Mouse (Mus musculus) heart, adult 2 months (tissue): ENCODE results near the gene Sstr3. TPM values are rescaled to one million over a fixed set of nuclear protein-coding genes. Genes with fewer than 3 reads are reported as not detected.

ENCODE experiments used
- DNase-seq, 2 experiments: peaks; one replicate each; pipeline ENCODE4 v3.0.0; 2021
- H3K27ac ChIP-seq: fragments of 200-600 bp; 2 replicates; pipeline ENCODE4 v1.8.1; 2022
- H3K27me3 ChIP-seq: fragments of 200-500 bp; 2 replicates; pipeline ENCODE4 v1.6.1; 2012; ENCODE audit warnings: mild to moderate bottlenecking, low read length, inconsistent platforms, mixed read lengths; ENCODE audit not compliant: control insufficient read depth, insufficient read depth
- H3K36me3 ChIP-seq: fragments of 200-500 bp; 2 replicates; pipeline ENCODE4 v1.6.1; 2012; ENCODE audit warnings: low read length, inconsistent platforms; ENCODE audit not compliant: control insufficient read depth, insufficient read depth
- H3K4me1 ChIP-seq: fragments of 200-500 bp; 2 replicates; pipeline ENCODE4 v1.6.1; 2011; ENCODE audit warnings: low read length; ENCODE audit not compliant: control insufficient read depth, insufficient read depth
- H3K4me3 ChIP-seq: fragments of 200-600 bp; 2 replicates; pipeline ENCODE4 v1.8.1; 2022
- H3K79me2 ChIP-seq: fragments of 200-500 bp; replicated peaks from 2 replicates; pipeline ENCODE4 v1.6.1; 2012; ENCODE audit warnings: mild to moderate bottlenecking, inconsistent platforms, low read length, moderate library complexity, mixed read lengths; ENCODE audit not compliant: control insufficient read depth, insufficient read depth
- H3K9ac ChIP-seq: fragments of 200-500 bp; 2 replicates; pipeline ENCODE4 v1.6.1; 2012; ENCODE audit warnings: low read depth, mild to moderate bottlenecking, control low read depth, inconsistent platforms, low read length, mixed read lengths
- CTCF ChIP-seq: fragments of 200-600 bp; IDR thresholded peaks from 2 replicates; pipeline ENCODE4 v1.8.1; 2022; ENCODE audit warnings: antibody characterized with exemption, mild to moderate bottlenecking, moderate library complexity
- EP300 ChIP-seq: fragments of 200-500 bp; IDR thresholded peaks from 2 replicates; pipeline ENCODE4 v1.6.1; 2011; ENCODE audit warnings: low read depth, low read length, control low read depth; ENCODE audit not compliant: insufficient read depth
- POLR2A ChIP-seq: fragments of 200-500 bp; IDR thresholded peaks from 2 replicates; pipeline ENCODE4 v1.6.1; 2011; ENCODE audit warnings: mild to moderate bottlenecking, low read depth, low read length, control low read depth; ENCODE audit not compliant: insufficient read depth
- WGBS: fragments of 180-500 bp; shearing (Covaris S2); methylation state at CpG from one replicate; pipeline ENCODE4 v1.1.7; 2018; 5-methylcytosine and 5-hydroxymethylcytosine counted together
- intact Hi-C: fragments of 180-260 bp; cut with DNase I; formaldehyde crosslinking; loops from one replicate; pipeline ENCODE4 v1.15.1; 2025
- polyA plus RNA-seq: library from polyadenylated mRNA; depleted of rRNA; stranded (reverse); fragments of >200 nt; gene quantifications from 2 replicates; pipeline ENCODE4 v1.2.3, GENCODE M21; 2012
- total RNA-seq, 2 experiments: library from RNA; stranded (reverse); gene quantifications; 2 replicates each; pipeline ENCODE4 v1.2.3; 2021

Gene Sstr3
- total and polyA plus RNA-seq, 3 experiments = not detected

DNA sequence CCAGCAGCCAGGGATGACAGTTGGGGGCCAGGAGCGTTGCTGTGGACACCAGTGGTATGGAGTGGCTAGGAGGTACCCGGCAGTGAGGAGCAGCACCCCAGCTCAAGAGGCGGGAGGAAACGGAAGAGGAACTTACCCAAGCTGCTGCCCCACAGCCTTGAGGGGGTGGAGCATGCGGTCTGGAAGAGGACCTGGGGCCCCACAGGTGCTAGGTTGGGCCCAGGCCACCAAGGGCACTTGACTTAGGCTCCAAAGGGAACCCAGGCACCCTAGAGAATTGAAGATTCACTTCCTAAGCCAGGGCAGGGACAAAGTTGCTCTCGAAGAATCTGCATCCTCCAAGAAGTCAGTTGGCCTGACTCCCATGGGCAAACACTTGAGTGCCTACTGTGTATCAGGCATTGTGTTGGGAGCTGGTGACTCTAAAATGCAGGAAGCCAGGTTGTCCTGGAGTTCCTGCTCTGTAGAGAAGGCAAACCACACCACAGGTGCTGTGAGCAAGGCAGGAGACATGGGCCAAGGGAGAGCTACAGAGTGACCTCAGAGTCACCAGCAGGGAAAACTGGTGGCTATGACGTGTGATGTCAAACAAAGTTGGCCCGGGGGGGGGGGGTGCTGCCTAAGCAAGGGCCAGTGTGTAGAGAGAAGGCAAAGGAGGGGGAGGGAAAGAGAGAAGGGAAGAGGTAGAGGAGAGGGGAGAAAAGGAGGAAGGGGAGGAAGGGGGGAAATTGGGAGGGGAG is 28.3 kb upstream of the Sstr3 start, which contains the start of gene Rac2:
Gene Rac2 (minus strand): TSS at position 126 of the 740 bp plus-strand sequence.
- intact Hi-C loops = no loop called here
- Histone ChIP-seq H3K27ac (no peak within 1 kb of the TSS), H3K9ac (no peak within 1 kb of the TSS), H3K79me2 (no peaks in the 10 kb centered on the region), H3K4me3 (no peak within 1 kb of the TSS), H3K4me1 (no peaks in the 10 kb centered on the region), H3K27me3 (no peaks in the 10 kb centered on the region), H3K36me3 (no peaks in the 10 kb centered on the region)
- WGBS = 66% methylated on average over 8 of the region's 8 CpGs
- no peak for TF ChIP-seq EP300
- TF ChIP-seq POLR2A = no peak
- TF ChIP-seq CTCF = no peak
- DNase-seq = peak; percentile 31 to 69

DNA sequence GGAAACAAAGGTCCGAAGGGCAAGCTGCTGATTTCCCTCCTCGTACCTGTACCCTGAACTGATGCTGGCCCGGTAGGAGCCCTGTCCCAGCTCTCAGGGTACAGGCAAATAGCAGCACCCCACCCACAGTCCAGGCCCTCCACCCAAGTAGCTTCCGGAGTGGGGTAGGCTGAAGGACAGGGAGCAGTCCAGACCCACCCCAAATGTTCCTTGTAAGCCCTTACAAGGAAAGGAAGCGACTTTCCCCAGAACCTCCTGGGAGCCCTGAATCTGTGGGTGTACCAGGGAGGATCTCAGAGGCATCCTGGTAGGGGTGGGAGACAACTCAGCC is 27.8 kb upstream of the Sstr3 start:
- 81% methylated on average over 5 of the region's 5 CpGs for WGBS
- intact Hi-C loops = no loop called here
- H3K79me2 ChIP-seq = no peaks in the 10 kb centered on the region
- H3K9ac ChIP-seq = no peak overlapping the region
- no peak for DNase-seq
- H3K27ac ChIP-seq = no peak overlapping the region
- no peaks in the 10 kb centered on the region for H3K27me3 ChIP-seq
- H3K4me3 ChIP-seq = no peak overlapping the region
- no peaks in the 10 kb centered on the region for H3K36me3 ChIP-seq
- H3K4me1 ChIP-seq = no peaks in the 10 kb centered on the region
- TF ChIP-seq CTCF (no peak), POLR2A (no peak), EP300 (no peak)

DNA sequence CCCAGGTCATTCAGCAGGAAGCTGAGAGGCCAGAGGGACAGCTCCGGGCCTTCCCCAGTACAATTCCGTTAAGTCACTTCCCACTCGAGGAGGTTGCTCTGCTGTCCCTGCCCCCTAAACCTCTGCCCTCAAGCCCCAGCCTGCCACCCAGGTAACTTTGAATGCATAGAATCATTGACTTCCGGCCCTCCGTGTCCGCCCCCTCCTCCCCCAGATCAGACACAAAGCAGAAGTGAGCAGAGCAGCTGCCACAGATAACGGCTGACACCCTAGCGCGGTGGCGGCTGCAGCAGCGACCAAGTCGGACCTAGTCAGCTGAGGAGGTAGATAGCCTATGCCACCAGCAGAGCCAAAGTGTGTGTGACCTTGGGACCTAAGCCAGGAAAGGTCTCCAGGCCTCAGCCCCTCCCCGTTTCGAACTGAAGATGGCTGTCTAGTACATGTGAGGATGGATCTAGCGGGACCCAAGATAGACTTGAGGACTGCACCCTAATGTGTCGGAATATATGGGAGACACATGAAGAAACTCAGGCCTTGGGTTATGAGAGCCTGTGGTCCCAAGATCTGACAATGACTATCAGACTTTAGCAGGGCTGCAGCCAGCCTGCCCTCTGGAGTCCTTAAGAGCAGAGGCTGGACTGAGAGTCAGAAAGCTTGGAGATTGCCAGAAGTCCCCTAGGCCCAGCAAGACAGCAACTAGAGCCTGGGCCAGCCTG is 27.2 kb upstream of the Sstr3 start:
- no peaks in the 10 kb centered on the region for H3K36me3 ChIP-seq
- H3K27ac ChIP-seq = no peak overlapping the region
- DNase-seq = peak; percentile 44 to 70
- H3K4me1 ChIP-seq = no peaks in the 10 kb centered on the region
- TF ChIP-seq POLR2A (no peak), EP300 (no peak), CTCF (no peak)
- intact Hi-C loops = no loop called here
- H3K4me3 ChIP-seq = no peak overlapping the region
- no peak overlapping the region for H3K9ac ChIP-seq
- H3K79me2 ChIP-seq = no peaks in the 10 kb centered on the region
- H3K27me3 ChIP-seq = no peaks in the 10 kb centered on the region
- WGBS = 22% methylated on average over 16 of the region's 16 CpGs

- no peak for DNase-seq
- TF ChIP-seq EP300 (no peak), CTCF (no peak), POLR2A (no peak)
- intact Hi-C loops = no loop called here
- H3K27ac ChIP-seq = no peak overlapping the region
- no peak overlapping the region for H3K4me3 ChIP-seq
- H3K36me3 ChIP-seq = no peaks in the 10 kb centered on the region
- H3K79me2 ChIP-seq = no peaks in the 10 kb centered on the region
- H3K27me3 ChIP-seq = no peaks in the 10 kb centered on the region
- no peak overlapping the region for H3K9ac ChIP-seq
- no peaks in the 10 kb centered on the region for H3K4me1 ChIP-seq
- 98% methylated on average over 5 of the region's 5 CpGs for WGBS
These were observed 25.7 kb upstream of the Sstr3 start for GRCm38 (mm10) chr15:78570170-78570569.

DNA sequence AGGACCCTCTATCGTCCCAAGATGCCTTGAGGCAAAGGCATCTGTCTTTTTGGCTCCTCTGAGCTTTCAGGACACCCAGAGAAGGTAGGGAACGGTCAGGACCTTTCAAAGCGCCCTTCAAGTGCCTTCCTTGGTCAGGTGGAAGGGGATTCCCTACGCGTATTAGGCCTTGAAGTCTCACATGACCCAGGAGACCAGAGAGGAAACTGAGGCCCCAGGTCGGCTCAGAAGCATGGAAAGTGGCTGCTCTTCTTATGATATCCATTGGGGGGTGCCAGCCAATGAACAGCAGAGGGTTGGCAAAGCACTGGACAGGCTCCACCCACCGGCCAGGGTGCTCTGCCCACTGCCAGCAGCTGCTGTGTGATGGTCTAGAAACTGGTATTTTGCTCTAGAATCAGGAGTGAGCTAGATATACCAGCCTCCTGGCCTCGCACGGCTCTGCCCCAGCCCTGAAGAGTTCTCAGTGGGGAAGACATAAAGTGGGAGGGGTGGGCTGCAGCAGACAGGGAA is 23.2 kb upstream of the Sstr3 start:
- Histone ChIP-seq H3K79me2 (no peaks in the 10 kb centered on the region), H3K4me3 (no peak overlapping the region), H3K27me3 (no peaks in the 10 kb centered on the region), H3K27ac (no peak overlapping the region), H3K36me3 (no peaks in the 10 kb centered on the region), H3K9ac (no peak overlapping the region), H3K4me1 (no peaks in the 10 kb centered on the region)
- no peak for DNase-seq
- 74% methylated on average over 9 of the region's 9 CpGs for WGBS
- intact Hi-C loops = no loop called here
- TF ChIP-seq EP300 (no peak), CTCF (no peak), POLR2A (no peak)
